Mouse (Mus musculus): Measurements from ENCODE around the gene Sertad2. TPM values are rescaled to one million over a fixed set of nuclear protein-coding genes. Genes with fewer than 3 reads are reported as not detected.
A peak's percentile ranks its signal among the peaks of the same experiment; 100 is the strongest.

Gene Sertad2
- 28.3 and 29.9 TPM in 2 replicates for polyA plus RNA-seq (2015; fragmentation: Nextera tagmentation; extraction: Ambion mirVana)

DNA sequence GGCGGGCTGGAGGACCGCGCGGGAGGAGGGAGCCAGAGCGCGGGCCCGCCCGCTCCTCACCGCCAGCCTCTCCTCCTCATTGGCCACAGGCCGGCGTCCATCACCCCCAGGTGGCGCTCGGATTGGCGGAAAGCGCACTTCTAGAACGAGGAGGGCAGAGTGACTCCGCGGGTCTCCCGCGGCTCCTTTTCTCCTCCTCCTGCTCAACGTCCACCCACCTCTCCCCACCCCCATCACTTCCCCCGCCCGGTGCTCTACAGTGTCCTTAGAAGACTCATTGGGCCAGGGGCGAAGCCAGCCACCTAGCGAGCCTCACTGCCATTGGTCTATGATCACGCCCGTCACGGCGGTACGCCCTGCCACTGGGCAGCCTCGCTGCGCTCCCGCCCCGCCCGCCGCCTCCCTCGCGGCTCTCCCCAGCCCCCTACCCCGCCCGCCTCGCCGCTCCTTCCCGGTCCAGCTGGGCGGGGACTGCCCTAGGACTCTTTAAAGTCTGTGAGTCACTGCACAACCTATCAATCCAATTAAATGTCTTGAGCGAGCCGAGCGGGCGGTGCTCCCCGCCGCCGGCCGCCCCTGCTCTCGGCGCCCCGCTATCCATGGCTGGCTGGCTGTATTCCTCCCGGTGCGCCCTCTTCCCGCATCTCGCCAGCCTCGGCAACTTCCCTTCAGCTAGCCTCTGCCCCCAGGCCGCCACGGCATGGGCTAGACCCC lies at the start of gene Sertad2:
Gene Sertad2, plus strand, starts transcription at position 515 of the 714 bp plus-strand sequence.
- Histone ChIP-seq H3K4me2 (replicated peaks; ENCODE audit: low read depth) (peak within 1 kb of the TSS; percentile 87), H3K27me3 (ENCODE audit: control insufficient read depth, insufficient read depth, low read length) (no peaks in the 10 kb centered on the region), H3K9me3 (ENCODE audit: control insufficient read depth, low read length) (no peaks in the 10 kb centered on the region), H3K4me1 (replicated peaks; ENCODE audit: control insufficient read depth, insufficient read depth) (no peaks in the 10 kb centered on the region), H3K27ac (replicated peaks) (peak within 1 kb of the TSS; percentile 94), H3K4me3 (ENCODE audit: low read depth, low read length) (peak within 1 kb of the TSS; percentile 86), H3K9ac (ENCODE audit: low read length) (peak within 1 kb of the TSS; percentile 80), H3K36me3 (ENCODE audit: control insufficient read depth, insufficient read depth, low read length) (no peaks in the 10 kb centered on the region)
- peak; percentile 99 for ATAC-seq (ENCODE audit: low FRiP score, low TSS enrichment)
- WGBS, result 0% methylated on average over 44 of the region's 62 CpGs
- peak; percentile 99 for DNase-seq (ENCODE audit: low spot score)
- TF ChIP-seq CTCF (IDR thresholded peaks at IDR 0.05; ENCODE audit: low read depth) (peak; percentile 53), EP300 (optimal IDR thresholded peaks at IDR 0.05) (no peak)

GRCm38 (mm10) chr11:20493922-20494626 lies 49.0 kb upstream of the Sertad2 start:
- Histone ChIP-seq H3K27ac (replicated peaks) (no peak overlapping the region), H3K36me3 (ENCODE audit: control insufficient read depth, insufficient read depth, low read length) (no peaks in the 10 kb centered on the region), H3K9me3 (ENCODE audit: control insufficient read depth, low read length) (no peaks in the 10 kb centered on the region), H3K4me2 (replicated peaks; ENCODE audit: low read depth) (no peak overlapping the region), H3K9ac (ENCODE audit: low read length) (no peak overlapping the region), H3K4me3 (ENCODE audit: low read depth, low read length) (no peak overlapping the region), H3K4me1 (replicated peaks; ENCODE audit: control insufficient read depth, insufficient read depth) (no peaks in the 10 kb centered on the region), H3K27me3 (ENCODE audit: control insufficient read depth, insufficient read depth, low read length) (no peaks in the 10 kb centered on the region)
- WGBS, result 68% methylated on average over 6 of the region's 6 CpGs
- no peak for DNase-seq (ENCODE audit: low spot score)
- no peak for ATAC-seq (ENCODE audit: low FRiP score, low TSS enrichment)
- no peak for TF ChIP-seq EP300 (optimal IDR thresholded peaks at IDR 0.05)
- no peak for TF ChIP-seq CTCF (IDR thresholded peaks at IDR 0.05; ENCODE audit: low read depth)

DNA sequence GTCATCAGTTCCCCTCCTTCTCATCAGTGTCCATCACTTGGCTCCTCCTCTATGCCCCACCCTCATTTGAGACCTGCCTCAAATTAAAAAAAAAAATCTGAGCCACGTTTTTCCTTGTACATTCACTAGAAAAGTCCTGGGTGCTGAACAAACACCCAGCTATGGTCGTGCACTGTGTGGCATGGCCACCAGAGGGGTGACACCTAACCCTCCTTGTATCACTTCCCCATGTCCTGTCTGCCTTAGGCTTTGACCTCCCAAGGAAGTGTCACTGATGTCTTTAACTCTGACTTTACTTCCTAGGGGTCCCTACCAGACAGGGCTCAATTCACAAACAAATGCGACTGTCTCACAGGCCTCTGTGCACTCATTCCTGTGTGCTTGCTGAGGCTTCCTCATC lies 42.5 kb upstream of the Sertad2 start:
- no peaks in the 10 kb centered on the region for H3K4me1 ChIP-seq (replicated peaks; ENCODE audit: control insufficient read depth, insufficient read depth)
- TF ChIP-seq CTCF (IDR thresholded peaks at IDR 0.05; ENCODE audit: low read depth) (peak; percentile 41), EP300 (optimal IDR thresholded peaks at IDR 0.05) (no peak)
- DNase-seq (ENCODE audit: low spot score) (no peak), ATAC-seq (ENCODE audit: low FRiP score, low TSS enrichment) (no peak)
- 48% methylated on average over 3 of the region's 3 CpGs for WGBS
- H3K9me3 ChIP-seq (ENCODE audit: control insufficient read depth, low read length), result no peaks in the 10 kb centered on the region
- H3K4me2 ChIP-seq (replicated peaks; ENCODE audit: low read depth), result no peak overlapping the region
- no peak overlapping the region for H3K9ac ChIP-seq (ENCODE audit: low read length)
- no peaks in the 10 kb centered on the region for H3K36me3 ChIP-seq (ENCODE audit: control insufficient read depth, insufficient read depth, low read length)
- no peak overlapping the region for H3K27ac ChIP-seq (replicated peaks)
- H3K27me3 ChIP-seq (ENCODE audit: control insufficient read depth, insufficient read depth, low read length), result no peaks in the 10 kb centered on the region
- no peak overlapping the region for H3K4me3 ChIP-seq (ENCODE audit: low read depth, low read length)

DNA sequence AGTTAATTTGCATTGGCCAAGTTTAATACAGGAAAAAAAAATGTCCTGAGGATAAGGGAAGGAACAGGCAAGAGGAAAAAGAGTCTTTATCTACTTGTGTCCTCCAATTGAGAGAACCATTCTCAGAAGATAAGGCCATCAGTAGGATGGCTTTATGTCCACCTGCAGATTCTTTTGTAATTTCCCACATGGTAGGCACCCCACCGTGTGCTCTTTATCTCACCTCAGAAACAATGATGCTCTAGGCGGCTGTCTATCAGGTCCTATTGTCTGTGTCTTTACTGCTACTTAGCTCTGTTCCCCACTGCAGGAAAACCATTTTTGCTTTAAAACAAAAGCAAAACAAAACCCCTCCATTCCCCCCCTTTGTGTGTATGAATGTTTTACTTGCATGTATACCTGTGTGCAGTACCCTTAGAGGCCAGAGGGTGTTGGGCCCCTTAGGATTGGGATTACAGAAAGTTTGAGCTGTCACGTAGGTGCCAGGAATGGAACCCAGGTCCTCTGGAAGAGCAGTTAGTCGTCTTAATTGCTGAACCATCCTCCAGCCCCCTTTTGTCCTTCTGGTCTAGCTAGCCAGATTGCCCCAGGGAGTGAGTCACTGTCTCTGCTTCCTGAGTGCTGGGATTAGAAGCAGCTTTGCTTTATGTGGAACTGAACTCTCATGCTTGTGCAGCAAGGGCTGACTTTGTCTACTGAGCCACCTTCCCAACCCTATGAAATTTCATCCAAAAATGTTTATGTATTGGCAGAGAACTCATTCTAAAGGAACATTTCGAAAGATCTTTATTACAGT lies 41.7 kb upstream of the Sertad2 start:
- DNase-seq (ENCODE audit: low spot score), result no peak
- no peak overlapping the region for H3K4me2 ChIP-seq (replicated peaks; ENCODE audit: low read depth)
- H3K9me3 ChIP-seq (ENCODE audit: control insufficient read depth, low read length), result no peaks in the 10 kb centered on the region

DNA sequence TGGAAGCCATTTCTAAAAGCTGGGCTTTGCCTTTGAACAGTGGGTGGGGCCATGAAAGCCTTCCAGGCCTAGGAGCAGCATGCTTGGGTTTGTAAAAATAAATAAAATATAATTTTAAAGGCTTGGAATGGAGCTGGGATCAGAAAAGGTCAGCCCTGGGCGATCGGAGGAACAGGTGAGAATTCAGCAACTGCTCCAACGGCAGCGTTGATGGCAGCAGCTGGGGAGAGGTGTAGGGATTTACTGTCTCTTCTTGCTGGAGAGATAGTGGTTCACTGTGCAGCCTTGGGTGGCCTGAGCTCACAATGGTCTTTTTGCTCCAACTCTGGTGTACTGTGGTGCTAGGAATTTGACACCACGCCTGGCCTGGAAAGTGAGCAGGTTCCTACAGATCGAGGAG lies 29.5 kb upstream of the Sertad2 start:
- Histone ChIP-seq H3K4me3 (ENCODE audit: low read depth, low read length) (no peak overlapping the region), H3K9me3 (ENCODE audit: control insufficient read depth, low read length) (no peaks in the 10 kb centered on the region), H3K9ac (ENCODE audit: low read length) (no peak overlapping the region), H3K27me3 (ENCODE audit: control insufficient read depth, insufficient read depth, low read length) (no peaks in the 10 kb centered on the region), H3K36me3 (ENCODE audit: control insufficient read depth, insufficient read depth, low read length) (no peaks in the 10 kb centered on the region), H3K4me2 (replicated peaks; ENCODE audit: low read depth) (no peak overlapping the region), H3K27ac (replicated peaks) (no peak overlapping the region), H3K4me1 (replicated peaks; ENCODE audit: control insufficient read depth, insufficient read depth) (no peaks in the 10 kb centered on the region)
- ATAC-seq (ENCODE audit: low FRiP score, low TSS enrichment) (no peak), DNase-seq (ENCODE audit: low spot score) (no peak)
- WGBS, result 83% methylated on average over 6 of the region's 6 CpGs
- TF ChIP-seq CTCF (IDR thresholded peaks at IDR 0.05; ENCODE audit: low read depth) (no peak), EP300 (optimal IDR thresholded peaks at IDR 0.05) (no peak)

More for the DNA sequence above, 41.7 kb upstream of the Sertad2 start:
- Histone ChIP-seq H3K4me1 (replicated peaks; ENCODE audit: control insufficient read depth, insufficient read depth) (no peaks in the 10 kb centered on the region), H3K4me3 (ENCODE audit: low read depth, low read length) (no peak overlapping the region), H3K9ac (ENCODE audit: low read length) (no peak overlapping the region), H3K27me3 (ENCODE audit: control insufficient read depth, insufficient read depth, low read length) (no peaks in the 10 kb centered on the region), H3K36me3 (ENCODE audit: control insufficient read depth, insufficient read depth, low read length) (no peaks in the 10 kb centered on the region), H3K27ac (replicated peaks) (no peak overlapping the region)
- ATAC-seq (ENCODE audit: low FRiP score, low TSS enrichment), result no peak
- no peak for TF ChIP-seq CTCF (IDR thresholded peaks at IDR 0.05; ENCODE audit: low read depth)
- no peak for TF ChIP-seq EP300 (optimal IDR thresholded peaks at IDR 0.05)
- WGBS, result 75% methylated on average over 5 of the region's 5 CpGs
